Mouse (Mus musculus): ENCODE measurements around the gene Fli1.

The Fli1 gene

GRCm38 (mm10) chr9:32408730-32409059 lies 134.0 kb downstream of the Fli1 start:
- DNase-seq (ENCODE audit: low spot score), result no peak

GRCm38 (mm10) chr9:32405191-32405925 lies 137.3 kb downstream of the Fli1 start:
- DNase-seq (ENCODE audit: low spot score), result peak; percentile 47

GRCm38 (mm10) chr9:32400662-32401161 lies 141.9 kb downstream of the Fli1 start:
- DNase-seq (ENCODE audit: low spot score), result no peak

- no peak for DNase-seq (ENCODE audit: low spot score)
These were observed 142.4 kb downstream of the Fli1 start for GRCm38 (mm10) chr9:32400212-32400611.

DNA sequence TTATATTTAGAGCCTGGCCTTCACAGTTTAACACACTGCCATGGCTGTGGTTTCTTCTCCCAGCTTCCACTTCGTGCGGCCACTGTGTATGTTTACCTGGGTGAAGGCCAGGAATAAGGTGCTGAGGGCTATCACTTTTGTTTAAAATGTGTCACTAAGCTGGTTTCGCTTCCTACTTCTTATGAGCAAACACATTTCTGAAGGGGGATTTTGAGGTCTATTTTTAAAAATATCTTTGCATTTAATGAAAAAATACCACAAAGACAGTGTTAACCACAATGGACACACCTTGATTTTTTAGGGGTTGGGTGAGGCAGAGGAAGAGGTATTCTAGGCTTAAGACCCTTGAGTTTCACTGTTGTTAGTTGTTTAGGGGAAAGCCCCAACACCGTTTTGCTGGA lies 147.9 kb downstream of the Fli1 start:
- no peak for DNase-seq (ENCODE audit: low spot score)

DNA sequence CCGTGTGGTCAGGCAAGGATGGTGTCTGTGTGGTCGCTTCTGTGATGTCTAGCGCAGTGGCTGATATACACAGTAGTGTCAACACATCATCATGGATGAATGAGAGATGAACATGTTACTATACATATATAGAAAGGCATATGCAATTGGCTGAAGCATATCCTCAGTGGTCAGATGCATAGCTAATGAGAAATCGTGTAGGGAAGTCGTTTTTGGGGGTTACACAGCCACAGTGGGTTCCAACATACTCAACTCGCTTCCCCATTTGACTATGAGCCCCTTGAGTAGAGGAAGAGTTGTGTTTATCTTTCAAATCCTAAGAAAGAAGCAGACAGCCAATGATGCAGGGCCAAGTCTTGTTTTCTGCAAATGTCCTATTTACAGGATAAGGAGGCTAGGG lies 149.9 kb downstream of the Fli1 start:
- DNase-seq (ENCODE audit: low spot score), result no peak

DNA sequence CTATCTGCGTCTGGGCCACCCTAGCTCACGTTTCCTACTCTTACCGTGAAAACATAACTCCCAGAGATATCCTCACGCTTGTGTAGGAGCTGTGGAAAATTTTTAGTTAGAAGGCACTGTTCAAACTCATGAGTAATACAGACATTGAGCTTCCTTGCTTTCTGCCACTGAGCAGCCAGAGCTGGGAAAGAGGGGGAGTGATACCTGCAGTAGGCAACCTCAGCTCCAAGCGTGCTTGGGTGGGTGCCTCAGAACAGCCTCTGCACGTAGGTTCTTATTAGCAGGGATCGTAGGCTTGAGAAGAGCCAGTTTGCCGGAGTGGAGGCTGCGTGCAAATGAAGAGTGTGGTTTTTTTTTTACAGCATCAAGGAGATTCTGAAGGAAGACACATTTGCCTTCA lies 151.0 kb downstream of the Fli1 start:
- DNase-seq (ENCODE audit: low spot score), result peak; percentile 65

GRCm38 (mm10) chr9:32391092-32391491 lies 151.6 kb downstream of the Fli1 start:
- no peak for DNase-seq (ENCODE audit: low spot score)

DNA sequence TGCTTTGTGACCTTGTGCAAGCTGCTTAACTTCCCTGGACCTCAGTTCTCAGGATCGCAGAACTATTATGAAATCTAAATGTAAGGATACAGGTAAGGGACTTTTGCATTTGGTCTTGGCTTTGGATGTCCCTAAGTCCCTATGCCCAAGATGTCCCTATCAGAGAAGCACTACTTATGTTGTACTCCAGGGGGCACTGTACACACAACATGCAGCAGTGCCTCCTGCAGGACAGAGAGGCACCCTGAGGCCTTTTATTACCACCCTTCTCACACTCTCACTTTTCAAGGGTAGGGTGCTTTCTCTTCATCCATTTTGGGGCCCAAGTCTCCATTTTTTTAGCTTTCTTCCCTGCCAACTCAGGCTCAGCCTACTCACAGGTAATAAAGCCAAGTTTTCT lies 154.5 kb downstream of the Fli1 start:
- DNase-seq (ENCODE audit: low spot score), result no peak

DNA sequence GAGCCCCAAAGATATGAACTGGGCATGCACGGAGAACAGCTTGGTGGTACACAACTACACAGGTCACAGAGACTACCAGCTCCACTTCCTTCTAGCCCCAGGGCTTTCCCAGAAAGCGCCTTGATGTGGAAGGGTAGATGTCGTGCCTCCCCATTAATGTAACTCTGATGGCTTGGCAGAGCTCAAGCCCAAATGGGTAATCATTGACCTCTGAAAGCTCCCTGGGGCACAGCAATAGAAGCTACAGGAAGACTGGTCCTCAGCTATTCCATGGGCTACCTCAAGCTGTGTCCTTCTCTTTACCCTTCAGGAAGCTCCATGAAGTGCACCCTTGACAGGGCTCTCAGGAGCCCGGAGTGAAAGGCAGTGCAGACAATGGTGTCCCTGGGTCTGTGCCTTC lies 157.8 kb downstream of the Fli1 start:
- DNase-seq (ENCODE audit: low spot score), result no peak

- no peak for DNase-seq (ENCODE audit: low spot score)
These were observed 165.6 kb downstream of the Fli1 start for GRCm38 (mm10) chr9:32376863-32377590.

GRCm38 (mm10) chr9:32376031-32376430 lies 166.6 kb downstream of the Fli1 start:
- DNase-seq (ENCODE audit: low spot score), result no peak

DNA sequence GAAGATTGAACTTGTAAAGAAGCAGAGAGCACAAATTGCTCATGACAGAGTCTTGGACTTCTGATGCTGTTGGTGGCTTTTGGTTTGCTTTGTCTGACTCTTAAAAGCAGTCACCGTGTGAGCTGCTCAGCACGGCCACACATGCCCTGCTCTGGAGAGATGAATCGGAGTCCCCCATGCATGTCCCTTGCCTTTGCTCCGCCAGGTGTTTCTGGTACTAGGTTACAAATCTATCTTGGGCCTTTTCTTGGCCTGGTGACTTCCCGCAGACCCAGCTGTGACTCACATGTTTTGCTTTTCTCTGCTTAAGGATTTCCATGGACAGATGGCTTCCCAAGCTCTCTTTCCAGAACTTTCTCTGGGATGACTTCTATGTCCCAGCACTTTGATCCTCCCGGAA lies 169.0 kb downstream of the Fli1 start:
- no peak for DNase-seq (ENCODE audit: low spot score)

Measured in left cerebral cortex, adult 11 months (tissue).